Mouse (Mus musculus) hindbrain, embryonic 16.5 days (tissue): Measurements from ENCODE around the gene Ctnna3. TPM values are rescaled to one million over a fixed set of nuclear protein-coding genes. Genes with fewer than 3 reads are reported as not detected.

ENCODE experiments used
- ATAC-seq: fragments of 200-750 bp; cut with Nextera tagmentation; 2 replicates; pipeline ENCODE4 v1.8.0; 2017; ENCODE audit warnings: moderate TSS enrichment, moderate library complexity
- H3K27ac ChIP-seq: fragments of 300-500 bp; sonication (generic); 2 replicates; pipeline ENCODE4 v1.5.1; 2014; ENCODE audit warnings: low read depth, mild to moderate bottlenecking, control low read depth, low read length, moderate library complexity
- H3K27me3 ChIP-seq: fragments of 300-500 bp; sonication (generic); replicated peaks from 2 replicates; pipeline ENCODE4 v1.6.1; 2014; ENCODE audit warnings: low read length; ENCODE audit not compliant: control insufficient read depth, insufficient read depth
- H3K36me3 ChIP-seq: fragments of 300-500 bp; sonication (generic); 2 replicates; pipeline ENCODE4 v1.6.1; 2014; ENCODE audit warnings: mild to moderate bottlenecking, low read length, moderate library complexity, mixed read lengths; ENCODE audit not compliant: control insufficient read depth, insufficient read depth
- H3K4me1 ChIP-seq: fragments of 300-500 bp; sonication (generic); 2 replicates; pipeline ENCODE4 v1.6.1; 2014; ENCODE audit warnings: low read depth, low read length; ENCODE audit not compliant: control insufficient read depth, insufficient read depth
- H3K4me2 ChIP-seq: fragments of 300-500 bp; sonication (generic); 2 replicates; pipeline ENCODE4 v1.6.1; 2014; ENCODE audit warnings: mild to moderate bottlenecking, low read length, control low read depth, moderate library complexity
- H3K4me3 ChIP-seq: fragments of 300-500 bp; sonication (generic); 2 replicates; pipeline ENCODE4 v1.5.1; 2014; ENCODE audit warnings: mild to moderate bottlenecking, low read length, control low read depth, moderate library complexity
- H3K9ac ChIP-seq: fragments of 300-500 bp; sonication (generic); 2 replicates; pipeline ENCODE4 v1.6.1; 2014; ENCODE audit warnings: low read depth, mild to moderate bottlenecking, control low read depth, low read length, moderate library complexity
- H3K9me3 ChIP-seq: fragments of 300-500 bp; sonication (generic); 2 replicates; pipeline ENCODE4 v1.6.1; 2014; ENCODE audit warnings: mild to moderate bottlenecking, low read length, moderate library complexity; ENCODE audit not compliant: control insufficient read depth
- WGBS: fragments of 180-500 bp; shearing (Covaris S2); extraction: QIAGEN DNeasy Blood & Tissue Kit; methylation state at CpG from one replicate; pipeline ENCODE4 v1.1.7; 2014; 5-methylcytosine and 5-hydroxymethylcytosine counted together
- polyA plus RNA-seq: library from polyadenylated mRNA; unstranded; fragments of >200 nt; fragmentation: Nextera tagmentation; extraction: Ambion mirVana; gene quantifications from 2 replicates; pipeline ENCODE4 v1.2.1, GENCODE M21; 2015

The Ctnna3 gene
- polyA plus RNA-seq, 1 experiment from 2014 or later: 2.3 TPM

- H3K27me3 ChIP-seq: no peaks in the 10 kb centered on the region; the same call in 1 of the 2 replicates
- H3K4me1 ChIP-seq: peaks cover 12% of the 10 kb centered on the region
- no peaks in the 10 kb centered on the region for H3K36me3 ChIP-seq
- H3K9ac ChIP-seq: peak overlapping the region; percentile 75
- 43% methylated on average over 16 of the region's 16 CpGs for WGBS
- peak overlapping the region; percentile 44; the same call in 1 of the 2 replicates for H3K27ac ChIP-seq
- no peak for ATAC-seq
- no peaks in the 10 kb centered on the region for H3K9me3 ChIP-seq
- peak overlapping the region; percentile 48 for H3K4me3 ChIP-seq
- H3K4me2 ChIP-seq: peak overlapping the region; percentile 67
Measured at GRCm38 (mm10) chr10:64086183-64086566, 656.3 kb downstream of the Ctnna3 start.

- Histone ChIP-seq H3K9me3 (no peaks in the 10 kb centered on the region), H3K9ac (peak overlapping the region; percentile 75), H3K36me3 (no peaks in the 10 kb centered on the region), H3K27me3 (no peaks in the 10 kb centered on the region; the same call in 1 of the 2 replicates), H3K4me1 (peaks cover 12% of the 10 kb centered on the region), H3K4me3 (peak overlapping the region; percentile 48), H3K27ac (peak overlapping the region; percentile 59), H3K4me2 (peak overlapping the region; percentile 67)
- no peak for ATAC-seq
- WGBS: 2% methylated on average over 12 of the region's 12 CpGs
Measured at GRCm38 (mm10) chr10:64086567-64087391, 656.9 kb downstream of the Ctnna3 start.

- Histone ChIP-seq H3K4me3 (peak overlapping the region; percentile 48), H3K9ac (peak overlapping the region; percentile 75), H3K27me3 (no peaks in the 10 kb centered on the region; the same call in 1 of the 2 replicates), H3K27ac (peak overlapping the region; percentile 32), H3K9me3 (no peaks in the 10 kb centered on the region), H3K4me2 (peak overlapping the region; percentile 67), H3K36me3 (no peaks in the 10 kb centered on the region), H3K4me1 (peaks cover 12% of the 10 kb centered on the region)
- ATAC-seq: no peak
- WGBS: under 1% methylated on average over 12 of the region's 12 CpGs
Measured at GRCm38 (mm10) chr10:64087521-64087920, 657.6 kb downstream of the Ctnna3 start.

GRCm38 (mm10) chr10:64087936-64088773, 658.3 kb downstream of the Ctnna3 start:
- WGBS: 4% methylated on average over 26 of the region's 26 CpGs
- Histone ChIP-seq H3K4me3 (peak overlapping the region; percentile 48), H3K9ac (peak overlapping the region; percentile 75), H3K4me1 (peaks cover 12% of the 10 kb centered on the region), H3K27ac (peak overlapping the region; percentile 32), H3K36me3 (no peaks in the 10 kb centered on the region), H3K9me3 (no peaks in the 10 kb centered on the region), H3K27me3 (no peaks in the 10 kb centered on the region; the same call in 1 of the 2 replicates), H3K4me2 (peak overlapping the region; percentile 67)
- no peak for ATAC-seq

- H3K27me3 ChIP-seq: no peaks in the 10 kb centered on the region; the same call in 1 of the 2 replicates
- peak overlapping the region; percentile 67 for H3K4me2 ChIP-seq
- no peak for ATAC-seq
- H3K4me1 ChIP-seq: peaks cover 10% of the 10 kb centered on the region
- H3K9ac ChIP-seq: peak overlapping the region; percentile 75
- 18% methylated on average over 19 of the region's 19 CpGs for WGBS
- H3K4me3 ChIP-seq: peak overlapping the region; percentile 48
- H3K9me3 ChIP-seq: no peaks in the 10 kb centered on the region
- H3K27ac ChIP-seq: no peak overlapping the region; the same call in 1 of the 2 replicates
- no peaks in the 10 kb centered on the region for H3K36me3 ChIP-seq
Measured at GRCm38 (mm10) chr10:64088774-64089460, 659.0 kb downstream of the Ctnna3 start.

GRCm38 (mm10) chr10:64089680-64090460, 660.0 kb downstream of the Ctnna3 start, which contains the start of gene Lrrtm3:
TSS of gene Lrrtm3 (minus strand) at chr10:64090277.
- Histone ChIP-seq H3K36me3 (no peaks in the 10 kb centered on the region), H3K4me1 (peaks cover 7% of the 10 kb centered on the region), H3K9ac (peak within 1 kb of the TSS; percentile 75), H3K27me3 (no peaks in the 10 kb centered on the region; the same call in 1 of the 2 replicates), H3K4me3 (peak within 1 kb of the TSS; percentile 53), H3K9me3 (no peaks in the 10 kb centered on the region), H3K4me2 (peak within 1 kb of the TSS; percentile 74), H3K27ac (peak within 1 kb of the TSS; percentile 79)
- WGBS: under 1% methylated on average over 22 of the region's 22 CpGs
- ATAC-seq: peak; percentile 96

- no peak overlapping the region for H3K4me2 ChIP-seq
Measured at GRCm38 (mm10) chr10:64096532-64096931, 666.6 kb downstream of the Ctnna3 start.

GRCm38 (mm10) chr10:64115246-64115645, 685.3 kb downstream of the Ctnna3 start:
- no peaks in the 10 kb centered on the region; the same call in 1 of the 2 replicates for H3K27me3 ChIP-seq
- H3K36me3 ChIP-seq: no peaks in the 10 kb centered on the region
- no peaks in the 10 kb centered on the region for H3K9me3 ChIP-seq
- H3K27ac ChIP-seq: no peak overlapping the region
- ATAC-seq: no peak
- H3K4me1 ChIP-seq: no peaks in the 10 kb centered on the region
- WGBS: 96% methylated on average over 11 of the region's 11 CpGs
- H3K9ac ChIP-seq: no peak overlapping the region
- H3K4me2 ChIP-seq: no peak overlapping the region
- H3K4me3 ChIP-seq: no peak overlapping the region

More at GRCm38 (mm10) chr10:64096532-64096931, 666.6 kb downstream of the Ctnna3 start:
- Histone ChIP-seq H3K27me3 (no peaks in the 10 kb centered on the region), H3K27ac (no peak overlapping the region), H3K4me3 (no peak overlapping the region), H3K36me3 (no peaks in the 10 kb centered on the region), H3K4me1 (no peaks in the 10 kb centered on the region), H3K9me3 (no peaks in the 10 kb centered on the region), H3K9ac (no peak overlapping the region)
- ATAC-seq: no peak
- 95% methylated on average over 1 of the region's 1 CpGs for WGBS
